Mouse (Mus musculus) neural tube, embryonic 15.5 days (tissue): ENCODE measurements at regions not wholly inside any gene's neighbourhood (a gene's known extent, or its start where the extent isn't known, plus 50 kb on each side); places are given as distances from the start of the nearest gene placed in this dataset.

ENCODE experiments used
- ATAC-seq: fragments of 200-750 bp; cut with Nextera tagmentation; 2 replicates; pipeline ENCODE4 v1.8.0; 2017; ENCODE audit warnings: mild to moderate bottlenecking, moderate TSS enrichment, moderate library complexity; ENCODE audit not compliant: low FRiP score
- H3K27ac ChIP-seq: fragments of 300-500 bp; sonication (generic); replicated peaks from 2 replicates; pipeline ENCODE4 v1.5.1; 2015; ENCODE audit warnings: mild to moderate bottlenecking, inconsistent platforms
- H3K27me3 ChIP-seq: fragments of 300-500 bp; sonication (generic); replicated peaks from 2 replicates; pipeline ENCODE4 v1.6.1; 2015; ENCODE audit warnings: inconsistent platforms
- H3K36me3 ChIP-seq: fragments of 300-500 bp; sonication (generic); 2 replicates; pipeline ENCODE4 v1.6.1; 2015; ENCODE audit warnings: inconsistent platforms
- H3K4me1 ChIP-seq: fragments of 300-500 bp; sonication (generic); 2 replicates; pipeline ENCODE4 v1.6.1; 2015; ENCODE audit warnings: inconsistent platforms
- H3K4me2 ChIP-seq: fragments of 300-500 bp; sonication (generic); 2 replicates; pipeline ENCODE4 v1.6.1; 2015; ENCODE audit warnings: inconsistent platforms, mild to moderate bottlenecking, moderate library complexity
- H3K4me3 ChIP-seq: fragments of 300-500 bp; sonication (generic); replicated peaks from 2 replicates; pipeline ENCODE4 v1.5.1; 2015; ENCODE audit warnings: mild to moderate bottlenecking, inconsistent platforms
- H3K9ac ChIP-seq: fragments of 300-500 bp; sonication (generic); replicated peaks from 2 replicates; pipeline ENCODE4 v1.6.1; 2015; ENCODE audit warnings: mild to moderate bottlenecking, inconsistent platforms
- H3K9me3 ChIP-seq: fragments of 300-500 bp; sonication (generic); replicated peaks from 2 replicates; pipeline ENCODE4 v1.6.1; 2016; ENCODE audit warnings: inconsistent platforms
- WGBS: fragments of 180-500 bp; shearing (Covaris S2); methylation state at CpG from one replicate; pipeline ENCODE4 v1.1.7; 2015; ENCODE audit warnings: mixed read lengths; 5-methylcytosine and 5-hydroxymethylcytosine counted together

- no peak for ATAC-seq
- no peaks in the 10 kb centered on the region for H3K9me3 ChIP-seq
Observed at GRCm38 (mm10) chr8:44343401-44343800, 591.8 kb upstream of the Fat1 start.

GRCm38 (mm10) chr8:44343924-44344323, 591.3 kb upstream of the Fat1 start:
- Histone ChIP-seq H3K4me1 (no peaks in the 10 kb centered on the region), H3K27me3 (no peaks in the 10 kb centered on the region), H3K9ac (no peak overlapping the region), H3K4me2 (no peak overlapping the region), H3K4me3 (no peak overlapping the region), H3K27ac (no peak overlapping the region), H3K36me3 (no peaks in the 10 kb centered on the region), H3K9me3 (no peaks in the 10 kb centered on the region)
- no peak for ATAC-seq
- 62% methylated on average over 2 of the region's 2 CpGs for WGBS

More at GRCm38 (mm10) chr8:44343401-44343800, 591.8 kb upstream of the Fat1 start:
- Histone ChIP-seq H3K4me1 (no peaks in the 10 kb centered on the region), H3K9ac (no peak overlapping the region), H3K36me3 (no peaks in the 10 kb centered on the region), H3K27me3 (no peaks in the 10 kb centered on the region), H3K27ac (no peak overlapping the region), H3K4me3 (no peak overlapping the region), H3K4me2 (no peak overlapping the region)
- WGBS: 76% methylated on average over 2 of the region's 2 CpGs

GRCm38 (mm10) chr8:44347412-44347811, 587.8 kb upstream of the Fat1 start:
- Histone ChIP-seq H3K4me3 (no peak overlapping the region), H3K36me3 (no peaks in the 10 kb centered on the region), H3K27ac (no peak overlapping the region), H3K27me3 (no peaks in the 10 kb centered on the region), H3K4me2 (no peak overlapping the region), H3K9me3 (no peaks in the 10 kb centered on the region), H3K4me1 (no peaks in the 10 kb centered on the region), H3K9ac (no peak overlapping the region)
- ATAC-seq: no peak
- WGBS: 91% methylated on average over 1 of the region's 1 CpGs

GRCm38 (mm10) chr8:44373987-44374386, 561.3 kb upstream of the Fat1 start:
- no peak overlapping the region for H3K27ac ChIP-seq
- H3K9me3 ChIP-seq: no peaks in the 10 kb centered on the region
- H3K4me1 ChIP-seq: no peaks in the 10 kb centered on the region
- WGBS: 90% methylated on average over 6 of the region's 6 CpGs
- no peak overlapping the region for H3K9ac ChIP-seq
- no peaks in the 10 kb centered on the region for H3K27me3 ChIP-seq
- H3K4me3 ChIP-seq: no peak overlapping the region
- H3K4me2 ChIP-seq: no peak overlapping the region
- H3K36me3 ChIP-seq: no peaks in the 10 kb centered on the region
- ATAC-seq: no peak

- H3K4me3 ChIP-seq: no peak overlapping the region
- no peaks in the 10 kb centered on the region for H3K27me3 ChIP-seq
- no peak overlapping the region for H3K27ac ChIP-seq
- ATAC-seq: no peak
- 71% methylated on average over 3 of the region's 3 CpGs for WGBS
- no peak overlapping the region for H3K9ac ChIP-seq
- H3K4me1 ChIP-seq: no peaks in the 10 kb centered on the region
- H3K9me3 ChIP-seq: no peaks in the 10 kb centered on the region
- no peaks in the 10 kb centered on the region for H3K36me3 ChIP-seq
- H3K4me2 ChIP-seq: no peak overlapping the region
Observed at GRCm38 (mm10) chr8:44377731-44378130, 557.5 kb upstream of the Fat1 start.

GRCm38 (mm10) chr8:44408462-44408861, 526.8 kb upstream of the Fat1 start:
- H3K4me1 ChIP-seq: no peaks in the 10 kb centered on the region
- no peaks in the 10 kb centered on the region; the same call in 1 of the 2 replicates for H3K9me3 ChIP-seq
- no peak overlapping the region for H3K27ac ChIP-seq
- no peak overlapping the region for H3K9ac ChIP-seq
- 96% methylated on average over 6 of the region's 6 CpGs for WGBS
- no peaks in the 10 kb centered on the region for H3K36me3 ChIP-seq
- H3K4me2 ChIP-seq: no peak overlapping the region
- ATAC-seq: no peak
- H3K27me3 ChIP-seq: no peaks in the 10 kb centered on the region
- no peak overlapping the region for H3K4me3 ChIP-seq

- Histone ChIP-seq H3K27me3 (no peaks in the 10 kb centered on the region), H3K9ac (no peak overlapping the region), H3K4me1 (no peaks in the 10 kb centered on the region), H3K4me2 (no peak overlapping the region), H3K4me3 (no peak overlapping the region), H3K27ac (no peak overlapping the region), H3K9me3 (no peaks in the 10 kb centered on the region; the same call in 1 of the 2 replicates), H3K36me3 (no peaks in the 10 kb centered on the region)
- WGBS: 89% methylated on average over 3 of the region's 3 CpGs
- no peak for ATAC-seq
Observed at GRCm38 (mm10) chr8:44410261-44410660, 525.0 kb upstream of the Fat1 start.

GRCm38 (mm10) chr8:44418003-44418402, 517.2 kb upstream of the Fat1 start:
- Histone ChIP-seq H3K9ac (no peak overlapping the region), H3K36me3 (no peaks in the 10 kb centered on the region), H3K4me2 (no peak overlapping the region), H3K4me1 (no peaks in the 10 kb centered on the region), H3K27me3 (no peaks in the 10 kb centered on the region), H3K9me3 (no peaks in the 10 kb centered on the region), H3K27ac (no peak overlapping the region), H3K4me3 (no peak overlapping the region)
- 90% methylated on average over 8 of the region's 8 CpGs for WGBS
- ATAC-seq: no peak

GRCm38 (mm10) chr8:44455433-44455832, 479.8 kb upstream of the Fat1 start:
- ATAC-seq: no peak
- Histone ChIP-seq H3K9ac (no peak overlapping the region), H3K27ac (no peak overlapping the region), H3K9me3 (no peaks in the 10 kb centered on the region), H3K36me3 (no peaks in the 10 kb centered on the region), H3K4me1 (no peaks in the 10 kb centered on the region; the same call in 1 of the 2 replicates), H3K27me3 (no peaks in the 10 kb centered on the region), H3K4me3 (no peak overlapping the region), H3K4me2 (no peak overlapping the region)
- 72% methylated on average over 3 of the region's 3 CpGs for WGBS

GRCm38 (mm10) chr8:44456336-44456735, 478.9 kb upstream of the Fat1 start:
- Histone ChIP-seq H3K4me1 (no peaks in the 10 kb centered on the region; the same call in 1 of the 2 replicates), H3K4me3 (no peak overlapping the region), H3K9me3 (no peaks in the 10 kb centered on the region), H3K36me3 (no peaks in the 10 kb centered on the region), H3K9ac (no peak overlapping the region), H3K4me2 (no peak overlapping the region), H3K27me3 (no peaks in the 10 kb centered on the region), H3K27ac (no peak overlapping the region)
- no peak for ATAC-seq
- WGBS: 76% methylated on average over 7 of the region's 7 CpGs

GRCm38 (mm10) chr8:44466409-44467078, 468.7 kb upstream of the Fat1 start:
- no peak overlapping the region for H3K27ac ChIP-seq
- H3K4me3 ChIP-seq: no peak overlapping the region
- 45% methylated on average over 3 of the region's 3 CpGs for WGBS
- H3K4me1 ChIP-seq: no peaks in the 10 kb centered on the region
- no peak overlapping the region for H3K4me2 ChIP-seq
- no peak for ATAC-seq
- no peak overlapping the region for H3K9ac ChIP-seq
- H3K9me3 ChIP-seq: no peaks in the 10 kb centered on the region
- no peaks in the 10 kb centered on the region for H3K27me3 ChIP-seq
- H3K36me3 ChIP-seq: no peaks in the 10 kb centered on the region

GRCm38 (mm10) chr8:44512876-44513275, 422.4 kb upstream of the Fat1 start:
- Histone ChIP-seq H3K4me2 (no peak overlapping the region), H3K36me3 (no peaks in the 10 kb centered on the region), H3K9ac (no peak overlapping the region), H3K9me3 (no peaks in the 10 kb centered on the region), H3K4me3 (no peak overlapping the region), H3K4me1 (no peaks in the 10 kb centered on the region), H3K27me3 (no peaks in the 10 kb centered on the region), H3K27ac (no peak overlapping the region)
- ATAC-seq: no peak
- WGBS: 91% methylated on average over 1 of the region's 1 CpGs
